Mouse (Mus musculus) embryonic facial prominence, embryonic 14.5 days (tissue): ENCODE measurements around the gene Kdm4b. TPM values are rescaled to one million over a fixed set of nuclear protein-coding genes. Genes with fewer than 3 reads are reported as not detected.

ENCODE experiments used
- ATAC-seq: fragments of 200-750 bp; cut with Nextera tagmentation; 2 replicates; pipeline ENCODE4 v1.8.0; 2017; ENCODE audit warnings: low read depth, moderate number of reproducible peaks, moderate TSS enrichment
- DNase-seq: peaks from one replicate; pipeline ENCODE4 v3.0.0-alpha.2; 2015; ENCODE audit warnings: low spot score
- H3K27ac ChIP-seq: fragments of 300-500 bp; sonication (generic); replicated peaks from 2 replicates; pipeline ENCODE4 v1.5.1; 2014; ENCODE audit warnings: low read depth, mild to moderate bottlenecking, low read length, moderate library complexity
- H3K27me3 ChIP-seq: fragments of 300-500 bp; sonication (generic); replicated peaks from 2 replicates; pipeline ENCODE4 v1.6.1; 2014; ENCODE audit warnings: low read length; ENCODE audit not compliant: control insufficient read depth, insufficient read depth
- H3K36me3 ChIP-seq: fragments of 300-500 bp; sonication (generic); 2 replicates; pipeline ENCODE4 v1.6.1; 2014; ENCODE audit warnings: low read length, mixed read lengths; ENCODE audit not compliant: control insufficient read depth, insufficient read depth
- H3K4me1 ChIP-seq: fragments of 300-500 bp; sonication (generic); 2 replicates; pipeline ENCODE4 v1.6.1; 2014; ENCODE audit warnings: antibody characterized with exemption, low read length; ENCODE audit not compliant: control insufficient read depth, insufficient read depth
- H3K4me2 ChIP-seq: fragments of 300-500 bp; sonication (generic); 2 replicates; pipeline ENCODE4 v1.6.1; 2014; ENCODE audit warnings: low read depth, mild to moderate bottlenecking, low read length, moderate library complexity, mixed read lengths
- H3K4me3 ChIP-seq: fragments of 300-500 bp; sonication (generic); 2 replicates; pipeline ENCODE4 v1.5.1; 2014; ENCODE audit warnings: low read depth, mild to moderate bottlenecking, low read length
- H3K9ac ChIP-seq: fragments of 300-500 bp; sonication (generic); 2 replicates; pipeline ENCODE4 v1.6.1; 2014; ENCODE audit warnings: low read depth, mild to moderate bottlenecking, low read length, moderate library complexity, mixed read lengths
- H3K9me3 ChIP-seq: fragments of 300-500 bp; sonication (generic); 2 replicates; pipeline ENCODE4 v1.6.1; 2016; ENCODE audit warnings: low read length; ENCODE audit not compliant: control insufficient read depth
- WGBS: fragments of 180-500 bp; shearing (Covaris S2); extraction: QIAGEN DNeasy Blood & Tissue Kit; methylation state at CpG from one replicate; pipeline ENCODE4 v1.1.7; 2014; 5-methylcytosine and 5-hydroxymethylcytosine counted together
- polyA plus RNA-seq: library from polyadenylated mRNA; unstranded; fragments of >200 nt; fragmentation: Nextera tagmentation; extraction: Ambion mirVana; gene quantifications from 2 replicates; pipeline ENCODE4 v1.2.1, GENCODE M21; 2014

The Kdm4b gene
- polyA plus RNA-seq, 1 experiment from 2014 or later = 29.1 TPM

- Histone ChIP-seq H3K27me3 (no peaks in the 10 kb centered on the region), H3K4me3 (no peak overlapping the region), H3K9me3 (no peaks in the 10 kb centered on the region), H3K36me3 (no peaks in the 10 kb centered on the region), H3K4me1 (peaks cover 21% of the 10 kb centered on the region), H3K9ac (0 out of 2 replicates have a peak overlapping the region, but pooled peaks have one; percentile 2), H3K27ac (no peak overlapping the region), H3K4me2 (no peak overlapping the region)
- DNase-seq (no peak), ATAC-seq (no peak)
Measured at GRCm38 (mm10) chr17:56329267-56329666, 3.4 kb downstream of the Kdm4b start.

DNA sequence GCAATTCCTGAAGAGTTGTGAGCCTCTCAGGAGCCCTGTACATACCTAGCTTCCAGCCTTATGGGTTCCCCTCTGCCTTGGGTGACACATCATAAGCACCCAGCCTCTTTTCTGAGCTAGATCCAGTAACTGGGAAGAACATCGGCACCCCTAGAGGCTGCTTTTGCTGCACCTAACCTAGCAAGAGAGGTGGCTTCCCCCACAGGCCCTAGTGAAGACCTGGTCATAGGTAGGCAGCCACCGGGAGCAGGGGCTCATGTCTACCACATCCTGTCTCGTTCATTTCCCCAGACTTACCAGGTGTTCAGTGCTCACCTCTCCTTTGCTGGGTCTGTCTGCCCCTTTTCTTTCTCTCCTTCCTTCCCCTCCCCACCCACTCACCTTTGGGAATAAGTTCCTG is 4.5 kb downstream of the Kdm4b start:
- ATAC-seq = no peak
- Histone ChIP-seq H3K9ac (no peak overlapping the region), H3K4me2 (no peak overlapping the region), H3K36me3 (no peaks in the 10 kb centered on the region), H3K4me3 (no peak overlapping the region), H3K27me3 (no peaks in the 10 kb centered on the region), H3K4me1 (peaks cover 16% of the 10 kb centered on the region), H3K27ac (no peak overlapping the region), H3K9me3 (no peaks in the 10 kb centered on the region)
- DNase-seq = no peak
- WGBS = 69% methylated on average over 3 of the region's 3 CpGs

DNA sequence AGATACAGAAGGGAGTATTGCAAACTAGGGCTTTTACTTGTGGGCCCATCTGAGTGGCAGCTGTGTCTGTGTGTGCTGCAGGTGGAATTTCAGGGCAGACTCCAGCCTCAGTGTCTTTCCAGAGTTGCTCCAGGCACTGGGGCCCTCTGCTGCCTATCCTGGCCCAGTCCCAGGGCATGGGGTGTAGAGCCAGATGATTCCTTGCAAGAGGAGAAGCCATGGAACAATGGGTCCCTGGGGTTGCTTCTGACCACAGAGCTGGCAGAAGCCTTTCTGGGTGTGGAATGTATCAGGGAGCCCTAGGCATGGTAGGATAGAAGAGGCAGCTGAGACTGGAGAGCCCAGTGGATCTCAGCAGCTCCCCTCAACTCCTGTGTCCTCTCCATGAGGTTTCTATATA is 5.4 kb downstream of the Kdm4b start:
- no peaks in the 10 kb centered on the region for H3K9me3 ChIP-seq
- DNase-seq (no peak), ATAC-seq (no peak)
- no peak overlapping the region for H3K4me3 ChIP-seq
- no peaks in the 10 kb centered on the region for H3K36me3 ChIP-seq
- no peaks in the 10 kb centered on the region for H3K27me3 ChIP-seq
- no peak overlapping the region for H3K27ac ChIP-seq
- H3K4me2 ChIP-seq = no peak overlapping the region
- H3K9ac ChIP-seq = 0 out of 2 replicates have a peak overlapping the region, but pooled peaks have one; percentile 35
- peaks cover 16% of the 10 kb centered on the region for H3K4me1 ChIP-seq

DNA sequence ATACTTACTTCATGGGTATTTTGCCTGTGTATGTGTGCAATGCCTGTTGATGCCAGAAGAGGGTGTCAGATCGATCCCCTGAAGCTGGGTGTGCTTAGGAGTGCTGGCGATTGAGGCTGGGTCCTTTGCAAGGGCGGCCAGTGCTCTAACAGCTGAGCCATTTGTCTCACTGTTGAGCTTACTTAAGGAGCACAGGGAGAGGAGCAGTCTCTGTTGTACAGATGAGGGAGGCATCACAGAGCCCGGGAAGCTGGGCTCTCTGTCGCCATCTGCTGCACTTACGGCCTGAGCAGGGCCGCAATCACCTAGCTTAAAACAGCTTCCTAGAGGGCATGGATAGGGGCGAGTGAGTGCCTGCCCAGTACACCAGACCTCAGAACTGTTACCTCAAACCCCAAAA is 7.1 kb downstream of the Kdm4b start:
- Histone ChIP-seq H3K27ac (no peak overlapping the region), H3K4me3 (no peak overlapping the region), H3K9me3 (no peaks in the 10 kb centered on the region), H3K36me3 (no peaks in the 10 kb centered on the region), H3K27me3 (no peaks in the 10 kb centered on the region), H3K9ac (no peak overlapping the region), H3K4me2 (no peak overlapping the region), H3K4me1 (peaks cover 10% of the 10 kb centered on the region)
- 51% methylated on average over 8 of the region's 8 CpGs for WGBS
- DNase-seq = no peak
- 0 out of 2 replicates have a peak, but pooled peaks have one; percentile 10 for ATAC-seq

DNA sequence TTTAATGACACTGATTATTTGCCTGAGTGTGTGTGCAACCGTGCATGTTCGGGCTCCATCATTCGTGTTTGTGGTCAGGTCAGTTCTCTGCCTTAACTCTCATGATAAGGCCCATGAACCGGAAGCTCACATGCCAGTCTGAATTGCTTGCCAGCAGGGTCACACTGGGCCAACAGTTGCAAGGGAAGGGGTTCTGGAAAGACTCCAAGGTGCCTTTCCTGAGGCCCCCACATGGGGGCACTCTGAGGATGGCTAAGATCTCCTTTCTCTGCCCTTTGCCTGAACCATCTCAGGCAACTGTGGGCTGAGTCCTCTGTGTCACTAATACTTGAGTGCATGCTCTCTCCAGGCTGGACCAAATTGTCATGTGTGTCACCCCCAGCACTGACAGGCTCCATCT is 11.3 kb downstream of the Kdm4b start:
- Histone ChIP-seq H3K9me3 (no peaks in the 10 kb centered on the region), H3K4me2 (no peak overlapping the region), H3K4me3 (no peak overlapping the region), H3K27me3 (no peaks in the 10 kb centered on the region), H3K9ac (no peak overlapping the region), H3K27ac (no peak overlapping the region), H3K4me1 (no peaks in the 10 kb centered on the region), H3K36me3 (no peaks in the 10 kb centered on the region)
- WGBS = 66% methylated on average over 4 of the region's 4 CpGs
- peak; percentile 27 for DNase-seq
- no peak for ATAC-seq

DNA sequence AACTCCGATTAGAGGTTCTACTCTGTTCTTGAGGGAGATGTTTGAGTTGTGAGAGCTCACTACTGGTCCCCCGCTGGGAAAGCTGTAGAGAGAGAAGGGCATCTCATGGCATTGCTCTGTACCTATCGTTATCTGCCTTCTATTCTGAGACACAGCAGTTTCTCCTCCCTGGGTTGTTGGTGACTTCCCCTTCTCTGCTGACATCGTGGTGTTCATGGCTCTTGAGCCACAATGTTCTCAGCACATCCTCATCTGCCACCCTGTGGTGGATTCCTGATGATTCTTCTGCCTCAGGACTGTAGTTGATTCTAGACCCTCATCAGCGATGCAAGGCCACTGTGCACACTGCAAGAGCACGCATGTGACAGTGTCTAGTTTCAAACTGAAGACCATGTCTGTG is 11.9 kb downstream of the Kdm4b start:
- no peak overlapping the region for H3K9ac ChIP-seq
- WGBS = 91% methylated on average over 6 of the region's 6 CpGs
- H3K9me3 ChIP-seq = no peaks in the 10 kb centered on the region
- DNase-seq = no peak
- no peaks in the 10 kb centered on the region for H3K27me3 ChIP-seq
- no peak overlapping the region for H3K27ac ChIP-seq
- H3K36me3 ChIP-seq = no peaks in the 10 kb centered on the region
- H3K4me2 ChIP-seq = no peak overlapping the region
- H3K4me3 ChIP-seq = no peak overlapping the region
- ATAC-seq = no peak
- no peaks in the 10 kb centered on the region for H3K4me1 ChIP-seq

- no peak overlapping the region for H3K4me3 ChIP-seq
- H3K27ac ChIP-seq = no peak overlapping the region
- no peaks in the 10 kb centered on the region for H3K4me1 ChIP-seq
- H3K9ac ChIP-seq = no peak overlapping the region
- H3K9me3 ChIP-seq = no peaks in the 10 kb centered on the region
- ATAC-seq (no peak), DNase-seq (no peak)
- H3K4me2 ChIP-seq = no peak overlapping the region
- H3K36me3 ChIP-seq = no peaks in the 10 kb centered on the region
- 54% methylated on average over 4 of the region's 4 CpGs for WGBS
- H3K27me3 ChIP-seq = no peaks in the 10 kb centered on the region
Measured at GRCm38 (mm10) chr17:56338909-56339308, 13.0 kb downstream of the Kdm4b start.

- H3K4me3 ChIP-seq = no peak overlapping the region
- no peak overlapping the region for H3K4me2 ChIP-seq
- H3K27me3 ChIP-seq = no peaks in the 10 kb centered on the region
- H3K9ac ChIP-seq = no peak overlapping the region
- DNase-seq (no peak), ATAC-seq (no peak)
- H3K27ac ChIP-seq = no peak overlapping the region
- no peaks in the 10 kb centered on the region for H3K4me1 ChIP-seq
- no peaks in the 10 kb centered on the region for H3K36me3 ChIP-seq
- H3K9me3 ChIP-seq = no peaks in the 10 kb centered on the region
Measured at GRCm38 (mm10) chr17:56340717-56341116, 14.9 kb downstream of the Kdm4b start.

DNA sequence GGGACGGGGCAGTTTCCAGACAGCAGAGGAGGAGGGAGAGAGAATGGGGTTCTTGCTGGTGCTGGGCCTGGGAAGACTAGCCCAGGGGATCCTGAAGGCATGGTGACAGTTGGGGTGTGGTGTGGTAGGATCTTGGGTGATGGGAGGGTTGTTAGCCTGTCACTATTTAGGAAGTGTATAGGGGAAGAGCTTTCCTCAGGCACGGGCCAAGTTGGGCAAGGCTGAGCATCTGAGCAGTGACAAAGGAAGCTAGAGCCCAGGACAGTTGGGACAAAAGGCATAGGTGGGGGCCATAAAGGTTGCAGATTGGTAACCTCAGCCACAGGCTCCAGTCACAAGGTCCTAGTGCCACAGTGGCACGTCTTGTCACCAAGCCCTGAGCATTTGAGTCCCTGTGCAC is 17.6 kb downstream of the Kdm4b start:
- 74% methylated on average over 3 of the region's 3 CpGs for WGBS

More for the DNA sequence above, 17.6 kb downstream of the Kdm4b start:
- DNase-seq (no peak), ATAC-seq (no peak)
- Histone ChIP-seq H3K4me3 (no peak overlapping the region), H3K9me3 (no peaks in the 10 kb centered on the region), H3K27me3 (no peaks in the 10 kb centered on the region), H3K4me2 (no peak overlapping the region), H3K36me3 (no peaks in the 10 kb centered on the region), H3K9ac (no peak overlapping the region), H3K4me1 (no peaks in the 10 kb centered on the region), H3K27ac (no peak overlapping the region)
